ENCODE assay signal across 9 mouse cellular contexts in genomic region chr17:91093042-91093080, GRCm38 (mm10). TPM values are rescaled to one million over a fixed set of nuclear protein-coding genes. Genes with fewer than 3 reads are reported as not detected.
DNase-seq lines count a peak whose midpoint lies in the region; ATAC-seq lines count a peak whose summit lies in the region.
"Had no signal": no experiment of that assay in that cellular context is flagged by ENCODE, and none has a peak within 500 bp of the region (broad histone marks: within the 10 kb centered on the region; RNA-seq: fewer than 3 reads in every experiment).

Gene Nrxn1 (minus strand): TSS chr17:91093071.

- H3K36me3 ChIP-seq in heart, embryonic 14.5 days (ENCODE audit: control insufficient read depth, insufficient read depth, low read length) = no peaks in the 10 kb centered on the region
- H3K36me3 ChIP-seq in hindbrain, embryonic 12.5 days = peaks cover 14% of the 10 kb centered on the region
- H3K36me3 ChIP-seq in midbrain, embryonic 10.5 days = peaks cover 10% of the 10 kb centered on the region

- ATAC-seq in heart, embryonic 14.5 days (ENCODE audit: insufficient number of reproducible peaks, insufficient read depth, low FRiP score, low read depth) = no peak
- ATAC-seq in common myeloid progenitor, adult 5-6 weeks (replicated peaks; ENCODE audit: low read depth, poor library complexity, severe bottlenecking) = no peak
- ATAC-seq in hindbrain, embryonic 12.5 days (ENCODE audit: low FRiP score) = no peak

- no peak for DNase-seq in heart, postnatal 14 days
- no peak for DNase-seq in midbrain, embryonic 10.5 days (ENCODE audit: low spot score)
- no peak for DNase-seq in ovary, adult 18-20 months (ENCODE audit: low spot score)
- DNase-seq in thymus, postnatal 0 days (ENCODE audit: low spot score) = no peak
- no peak for DNase-seq in cerebellum, adult 18-20 months
- DNase-seq: kidney, adult 18-20 months had no signal

- peaks cover 7% of the 10 kb centered on the region for H3K9me3 ChIP-seq in heart, embryonic 14.5 days (ENCODE audit: control insufficient read depth, low read length)
- H3K9me3 ChIP-seq in hindbrain, embryonic 12.5 days (replicated peaks) = peaks cover 8% of the 10 kb centered on the region
- peaks cover 12% of the 10 kb centered on the region for H3K9me3 ChIP-seq in midbrain, embryonic 10.5 days (replicated peaks)

- H3K9ac ChIP-seq in heart, embryonic 14.5 days (ENCODE audit: low read length) = no peak within 1 kb of the TSS
- H3K9ac ChIP-seq in hindbrain, embryonic 12.5 days = peak within 1 kb of the TSS; percentile 65

- H3K27me3 ChIP-seq in heart, embryonic 14.5 days (ENCODE audit: control insufficient read depth, insufficient read depth, low read length) = 0 out of 2 replicates have a peak, but pooled peaks cover 11% of the 10 kb centered on the region
- H3K27me3 ChIP-seq in hindbrain, embryonic 12.5 days = no peaks in the 10 kb centered on the region
- H3K27me3 ChIP-seq in midbrain, embryonic 10.5 days (ENCODE audit: low read depth, poor library complexity, severe bottlenecking) = 0 out of 2 replicates have a peak, but pooled peaks cover 1% of the 10 kb centered on the region

- WGBS in heart, embryonic 14.5 days = no CpG with 5 or more reads among the region's 1 CpGs
- 0% methylated on average over 1 of the region's 1 CpGs for WGBS in hindbrain, embryonic 12.5 days
- WGBS in midbrain, embryonic 10.5 days = 0% methylated on average over 1 of the region's 1 CpGs

- intact Hi-C loops in heart, postnatal 14 days (cut with DNase I) = no loop called here

- peak within 1 kb of the TSS; percentile 48 for H3K4me2 ChIP-seq in heart, embryonic 14.5 days (ENCODE audit: low read length)
- H3K4me2 ChIP-seq in hindbrain, embryonic 12.5 days (replicated peaks) = peak within 1 kb of the TSS; percentile 57

- H3K27ac ChIP-seq in heart, embryonic 14.5 days (replicated peaks in 1 of 2; ENCODE audit: control insufficient read depth in 1 of 2, insufficient read depth in 1 of 2, low read depth in 2 of 2, low read length in 2 of 2) = no peak within 1 kb of the TSS
- peak within 1 kb of the TSS; percentile 89 for H3K27ac ChIP-seq in hindbrain, embryonic 12.5 days
- H3K27ac ChIP-seq in midbrain, embryonic 10.5 days (replicated peaks) = peak within 1 kb of the TSS; percentile 59

- H3K4me3 ChIP-seq in heart, embryonic 14.5 days (ENCODE audit: control insufficient read depth in 1 of 2, insufficient read depth in 1 of 2, low read depth in 1 of 2, low read length in 2 of 2) = peak within 1 kb of the TSS; percentile 14 to 24; a peak in 1 of 4 replicates
- peak within 1 kb of the TSS; percentile 48 for H3K4me3 ChIP-seq in hindbrain, embryonic 12.5 days
- H3K4me3 ChIP-seq in midbrain, embryonic 10.5 days = peak within 1 kb of the TSS; percentile 52

- H3K4me1 ChIP-seq in heart, embryonic 14.5 days (ENCODE audit: control insufficient read depth in 2 of 2, insufficient read depth in 2 of 2, low read length in 2 of 2) = peaks cover 0 to 2% of the 10 kb centered on the region in 2 experiments; a peak in 1 of 4 replicates
- H3K4me1 ChIP-seq in hindbrain, embryonic 12.5 days = no peaks in the 10 kb centered on the region; the same call in 1 of the 2 replicates
- peaks cover 12% of the 10 kb centered on the region for H3K4me1 ChIP-seq in midbrain, embryonic 10.5 days

RNA-seq across cellular contexts. Expression of gene Nrxn1, which starts in this region (rescaled TPM):
- polyA plus RNA-seq in heart, embryonic 14.5 days (2014; fragmentation: Nextera tagmentation; extraction: Ambion mirVana) = 1.9 and 2.0 TPM in 2 replicates
- total RNA-seq in heart, postnatal 14 days (2021) = 1 to 10 TPM; 1.3 to 1.7 TPM
- 17.0 and 19.9 TPM in 2 replicates for total RNA-seq in common myeloid progenitor, adult 5-6 weeks (2017)
- polyA plus RNA-seq in hindbrain, embryonic 12.5 days (2016; fragmentation: Nextera tagmentation; extraction: Ambion mirVana) = 48.8 and 52.7 TPM in 2 replicates
- polyA plus RNA-seq in midbrain, embryonic 10.5 days (2016; fragmentation: Nextera tagmentation; extraction: Ambion mirVana) = 4.2 and 8.3 TPM in 2 replicates
- polyA plus RNA-seq in thymus, postnatal 0 days (2015; fragmentation: Nextera tagmentation; extraction: Ambion mirVana) = 0.36 and 0.45 TPM in 2 replicates

Comparison
In these comparisons a context has a peak if more than half of its experiments do, and no peak if none do; other contexts are left out.
1. H3K27ac ChIP-seq: peak in hindbrain, embryonic 12.5 days (single experiment) and midbrain, embryonic 10.5 days (single experiment); none in heart, embryonic 14.5 days (0 of 2).
2. Peak in every context shown above with its lines, with median percentiles within 50 percentile points of each other: H3K4me3 ChIP-seq.